Mouse (Mus musculus): ENCODE data around the gene Abca17.

- TF ChIP-seq USF1 (IDR thresholded peaks at IDR 0.05; ENCODE audit: low read depth) = no peak
- TF ChIP-seq CTCF (IDR thresholded peaks at IDR 0.05; ENCODE audit: control insufficient read depth, insufficient read depth, insufficient read length) = no peak
These were observed 25.8 kb downstream of the Abca17 start for GRCm38 (mm10) chr17:24325051-24325450.
